Mouse (Mus musculus): ENCODE measurements around the gene Ccdc162. TPM values are rescaled to one million over a fixed set of nuclear protein-coding genes. Genes with fewer than 3 reads are reported as not detected.
A peak's percentile ranks its signal among the peaks of the same experiment; 100 is the strongest.

Ccdc162 gene
- polyA plus RNA-seq, 1 experiment from 2014 or later, result 1.3 TPM

DNA sequence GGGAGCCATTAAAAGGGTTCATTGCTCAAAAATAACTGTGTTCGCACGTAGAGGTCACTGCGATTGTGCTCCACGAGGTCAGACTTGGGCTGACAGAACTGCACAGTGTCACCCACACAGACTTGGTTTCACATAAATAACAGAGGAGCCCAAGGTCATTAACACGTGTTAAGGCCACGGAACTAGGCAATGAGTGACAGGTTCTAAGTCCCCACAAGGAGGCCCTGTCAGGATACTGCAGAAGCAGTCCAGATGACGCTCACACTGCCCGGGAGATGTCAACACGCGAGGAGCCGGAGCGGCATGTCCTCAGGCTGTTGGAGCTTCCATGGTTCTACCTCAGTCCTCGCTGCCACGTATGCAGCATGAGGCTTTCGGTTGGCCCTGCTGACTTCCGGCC, 20.8 kb upstream of the Ccdc162 start:
- H3K27me3 ChIP-seq (replicated peaks), result no peaks in the 10 kb centered on the region
- no peaks in the 10 kb centered on the region for H3K9me3 ChIP-seq (replicated peaks)
- no peak for ATAC-seq (ENCODE audit: low FRiP score)
- no peak overlapping the region for H3K27ac ChIP-seq (replicated peaks)
- H3K36me3 ChIP-seq, result no peaks in the 10 kb centered on the region
- H3K4me3 ChIP-seq (replicated peaks), result no peak overlapping the region
- H3K4me1 ChIP-seq, result no peaks in the 10 kb centered on the region
- H3K4me2 ChIP-seq, result no peak overlapping the region
- H3K9ac ChIP-seq (replicated peaks), result no peak overlapping the region
- 96% methylated on average over 16 of the region's 16 CpGs for WGBS

DNA sequence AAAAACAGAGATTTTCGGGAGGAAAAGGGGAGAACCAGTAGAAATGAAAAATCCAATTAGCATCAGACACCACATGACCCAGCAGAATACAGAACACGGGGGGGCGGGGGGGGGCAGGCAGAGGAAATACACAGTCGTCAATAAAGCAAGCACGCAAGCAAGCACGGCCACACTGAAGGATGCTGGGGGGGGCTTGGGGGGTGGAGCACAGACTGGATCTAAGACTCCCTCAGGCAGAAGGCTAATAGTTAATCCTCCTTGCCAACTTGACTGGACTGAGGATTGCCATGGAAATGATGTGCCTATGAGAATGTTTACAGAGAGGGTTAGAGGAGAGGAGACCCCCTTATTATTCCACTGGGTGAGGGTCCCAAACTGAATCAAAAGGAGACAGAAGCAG, 19.0 kb upstream of the Ccdc162 start:
- no peak overlapping the region for H3K27ac ChIP-seq (replicated peaks)
- no peak overlapping the region for H3K4me2 ChIP-seq
- no peaks in the 10 kb centered on the region for H3K27me3 ChIP-seq (replicated peaks)
- 81% methylated on average over 6 of the region's 6 CpGs for WGBS
- H3K4me3 ChIP-seq (replicated peaks), result no peak overlapping the region
- H3K4me1 ChIP-seq, result no peaks in the 10 kb centered on the region
- H3K9me3 ChIP-seq (replicated peaks), result no peaks in the 10 kb centered on the region
- no peak overlapping the region for H3K9ac ChIP-seq (replicated peaks)
- H3K36me3 ChIP-seq, result 0 out of 2 replicates have a peak, but pooled peaks cover 2% of the 10 kb centered on the region
- no peak for ATAC-seq (ENCODE audit: low FRiP score)

DNA sequence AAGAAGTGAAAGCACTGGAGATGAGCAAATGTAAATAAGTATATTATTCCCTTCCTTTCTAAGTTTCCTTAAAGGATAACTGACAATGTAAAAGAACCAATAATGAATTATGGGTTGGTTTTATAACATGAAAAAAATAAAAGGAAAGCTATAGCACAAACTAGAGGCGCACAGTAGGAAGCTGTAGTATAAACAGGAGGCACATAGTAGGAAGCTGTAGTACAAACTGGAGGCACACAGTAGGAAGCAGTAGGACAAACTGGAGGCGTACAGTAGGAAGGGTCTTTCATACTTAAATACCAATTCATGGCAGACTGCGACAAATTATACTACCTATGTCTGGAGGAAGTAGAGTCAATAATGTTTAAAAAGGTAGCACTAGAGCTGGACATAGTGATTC, 16.8 kb upstream of the Ccdc162 start:
- Histone ChIP-seq H3K9ac (replicated peaks) (no peak overlapping the region), H3K4me1 (no peaks in the 10 kb centered on the region), H3K4me3 (replicated peaks) (no peak overlapping the region), H3K4me2 (no peak overlapping the region), H3K27ac (replicated peaks) (no peak overlapping the region), H3K36me3 (0 out of 2 replicates have a peak, but pooled peaks cover 3% of the 10 kb centered on the region), H3K9me3 (replicated peaks) (no peaks in the 10 kb centered on the region), H3K27me3 (replicated peaks) (no peaks in the 10 kb centered on the region)
- WGBS, result 97% methylated on average over 3 of the region's 3 CpGs
- no peak for ATAC-seq (ENCODE audit: low FRiP score)

DNA sequence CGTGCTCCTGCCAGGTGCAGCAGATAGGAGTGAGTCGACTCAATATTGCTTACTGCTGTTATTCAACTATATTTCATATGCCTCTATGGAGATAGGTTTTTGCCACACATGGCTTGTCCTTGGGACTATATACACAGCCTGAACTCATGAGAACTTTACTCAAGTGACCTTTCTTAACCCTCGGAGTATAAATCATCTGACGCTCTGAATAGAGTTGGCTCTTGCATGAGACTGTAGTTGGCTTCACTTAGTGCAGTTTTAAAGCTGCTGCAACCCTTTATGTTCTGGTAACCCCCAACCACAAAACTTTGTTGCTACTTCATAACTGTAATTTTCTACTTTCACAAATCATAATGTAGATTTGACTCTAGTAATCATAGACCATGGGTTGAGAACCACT, 15.5 kb upstream of the Ccdc162 start:
- H3K27ac ChIP-seq (replicated peaks), result no peak overlapping the region
- WGBS, result 93% methylated on average over 4 of the region's 4 CpGs
- no peak for ATAC-seq (ENCODE audit: low FRiP score)

DNA sequence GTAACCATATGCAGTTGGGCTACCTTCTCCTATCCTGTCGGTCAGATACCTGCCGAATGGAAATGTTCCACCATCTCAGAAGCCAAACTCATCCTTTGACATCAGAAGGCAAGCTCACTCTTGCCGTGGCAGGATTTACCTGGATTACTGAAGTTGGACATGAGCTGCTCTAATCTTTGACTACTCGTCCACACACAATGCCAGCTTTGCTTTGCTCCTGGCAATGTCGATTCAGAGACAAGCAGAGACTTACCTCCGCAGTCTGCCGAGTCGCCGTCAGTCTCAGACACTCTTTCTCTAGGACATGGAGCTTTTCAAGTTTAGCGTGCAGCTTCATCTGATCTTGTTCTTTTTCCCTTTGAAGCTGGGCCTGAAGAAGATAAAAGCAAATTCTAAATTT, 14.3 kb upstream of the Ccdc162 start:
- Histone ChIP-seq H3K4me1 (no peaks in the 10 kb centered on the region), H3K4me3 (replicated peaks) (no peak overlapping the region), H3K27me3 (replicated peaks) (no peaks in the 10 kb centered on the region), H3K9me3 (replicated peaks) (no peaks in the 10 kb centered on the region), H3K27ac (replicated peaks) (no peak overlapping the region), H3K36me3 (peaks cover 7% of the 10 kb centered on the region), H3K9ac (replicated peaks) (no peak overlapping the region), H3K4me2 (no peak overlapping the region)
- WGBS, result 90% methylated on average over 10 of the region's 10 CpGs
- ATAC-seq (ENCODE audit: low FRiP score), result no peak

More for the DNA sequence above, 15.5 kb upstream of the Ccdc162 start:
- H3K4me1 ChIP-seq, result no peaks in the 10 kb centered on the region
- no peaks in the 10 kb centered on the region for H3K9me3 ChIP-seq (replicated peaks)
- H3K27me3 ChIP-seq (replicated peaks), result no peaks in the 10 kb centered on the region
- H3K36me3 ChIP-seq, result peaks cover 7% of the 10 kb centered on the region
- H3K4me2 ChIP-seq, result no peak overlapping the region
- no peak overlapping the region for H3K4me3 ChIP-seq (replicated peaks)
- no peak overlapping the region for H3K9ac ChIP-seq (replicated peaks)

DNA sequence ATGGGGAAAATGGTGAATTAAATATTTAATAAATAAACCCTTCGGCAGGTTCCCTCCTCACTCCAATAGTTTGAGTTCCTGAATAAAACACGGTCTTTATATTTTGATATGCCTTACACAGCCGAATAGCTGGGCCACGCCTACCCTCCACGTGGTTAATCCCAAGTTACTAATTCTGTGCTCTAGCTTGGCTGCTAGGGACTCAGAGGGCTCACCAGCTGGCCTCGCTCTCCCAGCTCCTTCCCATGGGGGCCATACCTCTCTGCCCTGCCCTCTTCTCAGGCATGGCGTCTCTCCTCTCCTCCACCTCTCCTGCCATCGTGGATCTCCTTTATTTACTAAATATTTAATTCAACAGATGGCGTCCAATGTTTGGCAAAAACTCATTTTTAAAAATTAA, 9.8 kb upstream of the Ccdc162 start:
- WGBS, result 74% methylated on average over 9 of the region's 9 CpGs
- no peak overlapping the region for H3K4me2 ChIP-seq

DNA sequence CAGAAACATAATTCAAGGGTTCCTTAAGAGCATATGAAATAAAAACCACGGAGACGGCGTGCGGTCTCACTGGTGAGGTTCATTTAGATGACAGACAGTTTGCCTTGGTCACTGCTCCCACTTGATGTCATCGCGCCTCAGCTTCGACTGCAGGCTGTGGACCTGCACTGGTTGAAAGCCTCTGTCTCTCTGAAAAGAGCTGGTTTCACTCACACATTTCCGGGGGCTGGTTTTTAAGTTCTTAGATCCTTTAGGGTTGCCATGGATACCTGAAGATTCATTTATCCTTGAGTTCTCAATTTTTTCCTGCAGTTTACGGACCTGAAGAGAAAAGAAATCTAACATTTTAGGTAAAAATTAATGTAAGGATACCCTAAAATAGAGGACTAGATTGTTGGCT, 3.2 kb upstream of the Ccdc162 start:
- Histone ChIP-seq H3K27ac (replicated peaks) (no peak overlapping the region), H3K4me3 (replicated peaks) (no peak overlapping the region), H3K9ac (replicated peaks) (no peak overlapping the region), H3K27me3 (replicated peaks) (no peaks in the 10 kb centered on the region), H3K9me3 (replicated peaks) (no peaks in the 10 kb centered on the region), H3K4me2 (no peak overlapping the region), H3K36me3 (no peaks in the 10 kb centered on the region), H3K4me1 (0 out of 2 replicates have a peak, but pooled peaks cover 12% of the 10 kb centered on the region)
- WGBS, result 43% methylated on average over 9 of the region's 9 CpGs
- ATAC-seq (ENCODE audit: low FRiP score), result no peak

More for the DNA sequence above, 9.8 kb upstream of the Ccdc162 start:
- Histone ChIP-seq H3K36me3 (peaks cover 7% of the 10 kb centered on the region), H3K27me3 (replicated peaks) (no peaks in the 10 kb centered on the region), H3K4me3 (replicated peaks) (no peak overlapping the region), H3K9me3 (replicated peaks) (no peaks in the 10 kb centered on the region), H3K27ac (replicated peaks) (no peak overlapping the region), H3K4me1 (no peaks in the 10 kb centered on the region), H3K9ac (replicated peaks) (no peak overlapping the region)
- ATAC-seq (ENCODE audit: low FRiP score), result no peak

DNA sequence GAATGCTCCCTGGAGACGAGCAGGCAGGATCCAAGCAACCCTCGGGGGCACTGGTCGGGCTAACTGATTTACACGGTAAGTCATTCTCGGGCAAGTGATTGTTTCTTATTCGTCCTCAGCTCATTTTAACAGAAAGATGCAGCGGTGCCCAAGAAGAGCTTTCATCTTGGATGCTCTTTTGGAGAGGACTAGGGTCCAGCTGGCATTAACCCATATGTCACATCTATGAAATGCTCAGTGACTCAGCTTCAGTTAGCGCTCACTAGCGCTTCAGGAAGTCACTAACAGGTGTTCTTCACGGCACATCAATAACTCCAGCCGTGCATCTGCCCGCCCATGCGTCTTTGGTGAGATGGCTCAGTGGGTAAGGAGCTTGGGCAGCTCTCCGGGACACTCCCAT, 877 bp downstream of the Ccdc162 start:
- Histone ChIP-seq H3K4me3 (replicated peaks) (no peak overlapping the region), H3K4me1 (0 out of 2 replicates have a peak, but pooled peaks cover 12% of the 10 kb centered on the region), H3K9ac (replicated peaks) (no peak overlapping the region), H3K27me3 (replicated peaks) (no peaks in the 10 kb centered on the region), H3K9me3 (replicated peaks) (no peaks in the 10 kb centered on the region), H3K27ac (replicated peaks) (peak overlapping the region; percentile 74), H3K36me3 (no peaks in the 10 kb centered on the region), H3K4me2 (peak overlapping the region; percentile 31)
- ATAC-seq (ENCODE audit: low FRiP score), result no peak
- WGBS, result 68% methylated on average over 14 of the region's 14 CpGs

DNA sequence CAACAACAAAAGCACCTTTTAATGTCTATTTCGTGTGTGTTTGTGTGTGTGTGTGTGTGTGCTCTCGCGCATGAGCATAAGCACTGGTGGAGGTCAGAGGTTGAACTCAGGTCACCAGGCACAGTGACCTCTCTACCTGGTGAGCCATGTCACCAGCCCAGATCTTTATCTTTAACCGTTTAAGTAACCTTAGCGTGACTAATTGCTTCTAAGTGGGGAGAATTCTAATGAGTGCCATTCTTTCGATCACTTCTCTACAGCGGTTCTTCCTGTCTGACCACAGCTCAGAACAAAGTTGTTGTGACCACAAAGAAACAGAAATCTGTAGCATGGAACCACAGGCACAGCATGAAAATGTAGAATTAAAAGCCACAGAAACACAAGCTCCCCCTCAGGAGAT, 5.0 kb downstream of the Ccdc162 start:
- H3K4me3 ChIP-seq (replicated peaks), result no peak overlapping the region
- H3K9me3 ChIP-seq (replicated peaks), result no peaks in the 10 kb centered on the region
- no peak overlapping the region for H3K9ac ChIP-seq (replicated peaks)
- no peaks in the 10 kb centered on the region for H3K27me3 ChIP-seq (replicated peaks)
- no peaks in the 10 kb centered on the region for H3K36me3 ChIP-seq
- H3K27ac ChIP-seq (replicated peaks), result no peak overlapping the region
- WGBS, result 43% methylated on average over 7 of the region's 7 CpGs
- H3K4me2 ChIP-seq, result no peak overlapping the region
- H3K4me1 ChIP-seq, result 0 out of 2 replicates have a peak, but pooled peaks cover 10% of the 10 kb centered on the region
- no peak for ATAC-seq (ENCODE audit: low FRiP score)

DNA sequence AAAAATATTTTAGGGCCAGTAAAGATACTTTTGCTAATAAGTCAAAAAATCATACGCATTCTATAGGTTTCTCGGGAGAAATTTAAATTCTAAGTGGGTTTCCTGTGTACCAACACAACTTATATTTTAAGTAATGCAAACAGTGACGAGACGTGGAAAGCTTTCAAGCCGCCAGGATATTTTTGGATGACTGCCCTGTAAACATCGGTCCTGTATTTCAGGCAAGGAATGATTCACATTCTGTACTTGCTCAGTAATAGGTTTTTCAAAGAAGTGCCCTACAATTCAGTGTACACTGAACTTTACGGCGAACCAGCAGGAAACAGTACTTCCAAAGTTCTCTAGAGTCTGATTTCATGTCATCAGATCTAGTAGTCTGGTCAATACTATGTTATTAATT, 5.7 kb downstream of the Ccdc162 start:
- no peaks in the 10 kb centered on the region for H3K36me3 ChIP-seq
- H3K9ac ChIP-seq (replicated peaks), result no peak overlapping the region
- H3K4me3 ChIP-seq (replicated peaks), result no peak overlapping the region
- 83% methylated on average over 8 of the region's 8 CpGs for WGBS
- H3K27me3 ChIP-seq (replicated peaks), result no peaks in the 10 kb centered on the region
- no peak overlapping the region for H3K27ac ChIP-seq (replicated peaks)
- H3K4me2 ChIP-seq, result no peak overlapping the region
- ATAC-seq (ENCODE audit: low FRiP score), result no peak
- 0 out of 2 replicates have a peak, but pooled peaks cover 3% of the 10 kb centered on the region for H3K4me1 ChIP-seq
- H3K9me3 ChIP-seq (replicated peaks), result no peaks in the 10 kb centered on the region

DNA sequence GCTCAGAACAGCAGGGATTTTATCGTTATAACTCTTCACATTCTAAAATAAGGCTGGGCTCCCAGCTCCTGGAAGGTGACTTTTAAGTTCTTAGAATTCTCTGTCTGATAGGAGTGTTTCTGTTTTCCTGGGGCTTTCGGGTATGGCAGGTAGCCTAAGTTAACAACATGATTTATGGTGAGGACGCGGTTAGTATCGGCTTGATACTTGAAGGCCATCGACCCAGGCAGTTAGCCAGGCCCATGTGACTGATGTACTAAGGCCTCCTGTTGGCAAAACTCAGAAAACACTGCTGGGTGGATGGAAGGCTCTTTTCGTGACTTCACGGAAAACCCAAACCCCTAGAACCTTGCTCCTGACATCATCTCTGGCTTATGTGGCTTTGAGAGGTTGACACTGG, 7.1 kb downstream of the Ccdc162 start:
- Histone ChIP-seq H3K27ac (replicated peaks) (no peak overlapping the region), H3K9me3 (replicated peaks) (no peaks in the 10 kb centered on the region), H3K36me3 (no peaks in the 10 kb centered on the region), H3K27me3 (replicated peaks) (no peaks in the 10 kb centered on the region), H3K4me1 (no peaks in the 10 kb centered on the region), H3K4me2 (no peak overlapping the region), H3K9ac (replicated peaks) (no peak overlapping the region), H3K4me3 (replicated peaks) (no peak overlapping the region)
- 80% methylated on average over 8 of the region's 8 CpGs for WGBS
- ATAC-seq (ENCODE audit: low FRiP score), result no peak

DNA sequence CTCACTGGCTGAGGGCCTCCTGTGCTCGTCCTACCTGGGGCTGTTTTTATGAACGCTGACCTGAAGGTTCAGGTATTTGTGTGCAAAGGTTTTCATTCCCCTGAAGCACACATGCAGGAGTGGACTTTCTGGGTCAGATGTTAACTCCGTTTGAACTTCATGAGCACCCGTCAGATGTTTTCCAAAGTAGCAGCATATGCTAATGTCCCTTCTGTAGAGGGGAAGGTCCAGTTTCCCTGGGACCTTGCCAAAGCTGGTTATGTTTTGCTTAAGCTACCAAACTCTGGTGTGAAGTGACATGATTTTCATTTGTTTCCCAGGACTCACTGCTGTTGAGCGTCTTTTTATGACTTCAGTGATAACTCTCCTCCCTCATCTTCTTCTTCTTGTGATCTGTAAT, 16.8 kb downstream of the Ccdc162 start:
- Histone ChIP-seq H3K9me3 (replicated peaks) (no peaks in the 10 kb centered on the region), H3K4me1 (no peaks in the 10 kb centered on the region), H3K27ac (replicated peaks) (no peak overlapping the region), H3K27me3 (replicated peaks) (no peaks in the 10 kb centered on the region), H3K36me3 (no peaks in the 10 kb centered on the region), H3K9ac (replicated peaks) (no peak overlapping the region), H3K4me3 (replicated peaks) (no peak overlapping the region), H3K4me2 (no peak overlapping the region)
- ATAC-seq (ENCODE audit: low FRiP score), result no peak
- WGBS, result 90% methylated on average over 5 of the region's 5 CpGs

DNA sequence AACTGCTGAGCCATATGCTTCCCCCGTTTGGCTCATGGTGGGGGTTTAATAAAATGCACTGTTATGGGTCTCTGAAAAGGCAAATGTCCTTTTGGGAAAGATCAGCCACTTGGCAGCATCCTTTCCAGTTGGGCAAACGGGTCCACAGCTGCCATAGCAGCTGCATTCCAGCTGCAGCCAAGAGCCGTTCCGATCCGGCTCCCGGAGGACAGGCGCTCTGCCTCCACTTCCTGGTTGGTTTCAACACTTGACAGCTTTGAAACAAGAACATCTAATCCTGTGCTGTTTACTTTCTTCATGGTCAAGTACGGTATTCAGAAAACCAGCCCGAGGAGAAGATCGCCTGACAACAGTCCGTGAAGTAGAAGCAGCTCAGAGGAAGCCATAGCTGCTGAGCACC, 19.4 kb downstream of the Ccdc162 start:
- Histone ChIP-seq H3K9ac (replicated peaks) (no peak overlapping the region), H3K27ac (replicated peaks) (no peak overlapping the region), H3K4me1 (no peaks in the 10 kb centered on the region), H3K4me3 (replicated peaks) (no peak overlapping the region), H3K27me3 (replicated peaks) (no peaks in the 10 kb centered on the region), H3K36me3 (no peaks in the 10 kb centered on the region), H3K4me2 (no peak overlapping the region), H3K9me3 (replicated peaks) (no peaks in the 10 kb centered on the region)
- peak; percentile 65; the same call in 1 of the 2 replicates for ATAC-seq (ENCODE audit: low FRiP score)
- WGBS, result 74% methylated on average over 11 of the region's 11 CpGs

Data from neural tube, embryonic 15.5 days (tissue).